Comparison of ENCODE assay signal across 9 mouse cellular contexts in genomic region chr5:123436780-123437175, GRCm38 (mm10). TPM values are rescaled to one million over a fixed set of nuclear protein-coding genes. Genes with fewer than 3 reads are reported as not detected.
DNase-seq lines count a peak whose midpoint lies in the region; ATAC-seq and TF ChIP-seq lines count a peak whose summit lies in the region.
"Had no signal": no experiment of that assay in that cellular context is flagged by ENCODE, and none has a peak within 500 bp of the region (broad histone marks: within the 10 kb centered on the region; RNA-seq: fewer than 3 reads in every experiment).

No protein-coding gene starts in this region.

- H3K9me3 ChIP-seq in forebrain, embryonic 14.5 days (replicated peaks; ENCODE audit: control insufficient read depth, low read length) = no peaks in the 10 kb centered on the region
- no peaks in the 10 kb centered on the region for H3K9me3 ChIP-seq in forebrain, embryonic 12.5 days
- no peaks in the 10 kb centered on the region for H3K9me3 ChIP-seq in stomach, postnatal 0 days (ENCODE audit: control insufficient read depth, low read length)

- 33% methylated on average over 4 of the region's 4 CpGs for WGBS in forebrain, embryonic 14.5 days
- 37% methylated on average over 4 of the region's 4 CpGs for WGBS in forebrain, embryonic 12.5 days
- WGBS in stomach, postnatal 0 days = 33% methylated on average over 4 of the region's 4 CpGs

- no peak for ATAC-seq in forebrain, embryonic 14.5 days
- no peak for ATAC-seq in forebrain, embryonic 12.5 days (ENCODE audit: low FRiP score)
- peak; percentile 33; the same call in 1 of the 2 replicates for ATAC-seq in stomach, postnatal 0 days (ENCODE audit: low FRiP score, low TSS enrichment)

- no peak overlapping the region for H3K4me3 ChIP-seq in forebrain, embryonic 14.5 days (ENCODE audit: low read depth, low read length)
- no peak overlapping the region for H3K4me3 ChIP-seq in forebrain, embryonic 12.5 days (replicated peaks)
- H3K4me3 ChIP-seq in stomach, postnatal 0 days (ENCODE audit: low read depth, low read length) = no peak overlapping the region

- peak; percentile 81 for DNase-seq in forebrain, embryonic 14.5 days (ENCODE audit: low spot score)
- peak; percentile 70 for DNase-seq in A20 (ENCODE audit: low read depth, low spot score)
- peak; percentile 27 to 63 for DNase-seq in adrenal gland, postnatal 36 days
- peak; percentile 44 for DNase-seq in fibroblast of lung, adult 2 months (ENCODE audit: low read depth)
- peak; percentile 70 for DNase-seq in kidney, postnatal 10 days
- peak; percentile 67 for DNase-seq in lung, postnatal 14 days
- DNase-seq in stomach, postnatal 0 days (ENCODE audit: low spot score) = peak; percentile 54

- no peak overlapping the region for H3K4me2 ChIP-seq in forebrain, embryonic 14.5 days (ENCODE audit: low read length)
- H3K4me2 ChIP-seq in forebrain, embryonic 12.5 days = no peak overlapping the region
- no peak overlapping the region for H3K4me2 ChIP-seq in stomach, postnatal 0 days (replicated peaks; ENCODE audit: low read depth)

- peak; percentile 87 for TF ChIP-seq CTCF in stomach, postnatal 0 days (IDR thresholded peaks at IDR 0.05; ENCODE audit: low read depth)

- peaks cover 11% of the 10 kb centered on the region for H3K36me3 ChIP-seq in forebrain, embryonic 14.5 days (ENCODE audit: control insufficient read depth, insufficient read depth, low read length)
- 0 out of 2 replicates have a peak, but pooled peaks cover 8% of the 10 kb centered on the region for H3K36me3 ChIP-seq in forebrain, embryonic 12.5 days (replicated peaks)
- H3K36me3 ChIP-seq in stomach, postnatal 0 days (ENCODE audit: control insufficient read depth, insufficient read depth, low read length) = 0 out of 2 replicates have a peak, but pooled peaks cover 7% of the 10 kb centered on the region

- no peak for TF ChIP-seq EP300 in stomach, postnatal 0 days (optimal IDR thresholded peaks at IDR 0.05)

- no peaks in the 10 kb centered on the region for H3K27me3 ChIP-seq in forebrain, embryonic 14.5 days (replicated peaks; ENCODE audit: control insufficient read depth, insufficient read depth, low read length)
- H3K27me3 ChIP-seq in forebrain, embryonic 12.5 days = no peaks in the 10 kb centered on the region
- no peaks in the 10 kb centered on the region for H3K27me3 ChIP-seq in stomach, postnatal 0 days (ENCODE audit: control insufficient read depth, insufficient read depth, low read length)

- no peak overlapping the region for H3K9ac ChIP-seq in forebrain, embryonic 14.5 days (ENCODE audit: low read length)
- H3K9ac ChIP-seq in forebrain, embryonic 12.5 days = no peak overlapping the region
- no peak overlapping the region for H3K9ac ChIP-seq in stomach, postnatal 0 days (ENCODE audit: low read length)

- peaks cover 6% of the 10 kb centered on the region; the same call in 1 of the 2 replicates for H3K4me1 ChIP-seq in forebrain, embryonic 14.5 days (ENCODE audit: control insufficient read depth, insufficient read depth, low read length)
- peaks cover 16% of the 10 kb centered on the region for H3K4me1 ChIP-seq in forebrain, embryonic 12.5 days
- H3K4me1 ChIP-seq in stomach, postnatal 0 days (replicated peaks; ENCODE audit: control insufficient read depth, insufficient read depth) = peaks cover 5% of the 10 kb centered on the region

- H3K27ac ChIP-seq in forebrain, embryonic 14.5 days (ENCODE audit: low read depth, low read length) = no peak overlapping the region
- no peak overlapping the region for H3K27ac ChIP-seq in forebrain, embryonic 12.5 days
- H3K27ac ChIP-seq in stomach, postnatal 0 days (replicated peaks) = no peak overlapping the region

RNA-seq across cellular contexts. Expression of gene Mlxip, which starts 42.2 kb away (rescaled TPM):
- 11.5 and 15.2 TPM in 2 replicates for polyA plus RNA-seq in forebrain, embryonic 14.5 days (2014; fragmentation: Nextera tagmentation; extraction: Ambion mirVana)
- polyA plus RNA-seq in forebrain, embryonic 12.5 days (2016; fragmentation: Nextera tagmentation; extraction: Ambion mirVana) = 19.0 and 19.8 TPM in 2 replicates
- 10 to 100 TPM; 22.7 to 25.9 TPM for total RNA-seq in adrenal gland, postnatal 36 days (2021)
- polyA plus RNA-seq in stomach, postnatal 0 days (2015; fragmentation: Nextera tagmentation; extraction: Ambion mirVana) = 10.5 and 13.2 TPM in 2 replicates

RNA-seq across cellular contexts. Expression of gene Lrrc43, which starts 52.3 kb away (rescaled TPM):
- polyA plus RNA-seq in forebrain, embryonic 14.5 days (2014; fragmentation: Nextera tagmentation; extraction: Ambion mirVana) = 0.31 and 0.48 TPM in 2 replicates
- not detected in 2 replicates for polyA plus RNA-seq in forebrain, embryonic 12.5 days (2016; fragmentation: Nextera tagmentation; extraction: Ambion mirVana)
- not detected for total RNA-seq in adrenal gland, postnatal 36 days (2021)
- not detected in 2 replicates for polyA plus RNA-seq in stomach, postnatal 0 days (2015; fragmentation: Nextera tagmentation; extraction: Ambion mirVana)

RNA-seq across cellular contexts. Expression of gene Il31, which starts 52.5 kb away (rescaled TPM):
- not detected in 2 replicates for polyA plus RNA-seq in forebrain, embryonic 14.5 days (2014; fragmentation: Nextera tagmentation; extraction: Ambion mirVana)
- polyA plus RNA-seq in forebrain, embryonic 12.5 days (2016; fragmentation: Nextera tagmentation; extraction: Ambion mirVana) = not detected in 2 replicates
- not detected for total RNA-seq in adrenal gland, postnatal 36 days (2021)
- not detected in 2 replicates for polyA plus RNA-seq in stomach, postnatal 0 days (2015; fragmentation: Nextera tagmentation; extraction: Ambion mirVana)
- polyA plus RNA-seq: heart, embryonic 16.5 days had no signal
